Mouse (Mus musculus) MEL (cell line): ENCODE measurements at regions not wholly inside any gene's neighbourhood (a gene's known extent, or its start where the extent isn't known, plus 50 kb on each side); places are given as distances from the start of the nearest gene placed in this dataset.

Experiments
- E2F4 ChIP-seq: IDR thresholded peaks from 2 replicates; pipeline ENCODE4 v1.6.1; 2011; ENCODE audit warnings: low read depth, low read length, improper control_type of control experiment, borderline replicate concordance
- ZC3H11A ChIP-seq: IDR thresholded peaks from 2 replicates; pipeline ENCODE4 v1.6.1; 2012; ENCODE audit warnings: low read depth, mild to moderate bottlenecking, inconsistent platforms, low read length, improper control_type of control experiment

- TF ChIP-seq E2F4 (no peak), ZC3H11A (no peak)
Observed at GRCm38 (mm10) chr4:54780511-54780910, 164.3 kb upstream of the Zfp462 start.
